Mouse (Mus musculus) brain, embryonic 14.5 days (tissue): ENCODE results near the gene Zdhhc22.

ENCODE experiments used
- CTCF ChIP-seq: fragments of 200-500 bp; IDR thresholded peaks from 2 replicates; pipeline ENCODE4 v1.5.1; 2012; ENCODE audit warnings: inconsistent platforms, mild to moderate bottlenecking, moderate library complexity, borderline replicate concordance; ENCODE audit not compliant: insufficient read depth, insufficient read length; ENCODE audit errors: extremely low read depth
- POLR2A ChIP-seq: fragments of 200-500 bp; IDR thresholded peaks from 2 replicates; pipeline ENCODE4 v1.6.1; 2012; ENCODE audit warnings: mild to moderate bottlenecking, inconsistent platforms, borderline replicate concordance; ENCODE audit not compliant: poor library complexity, insufficient read depth, insufficient read length, severe bottlenecking; ENCODE audit errors: extremely low read depth

DNA sequence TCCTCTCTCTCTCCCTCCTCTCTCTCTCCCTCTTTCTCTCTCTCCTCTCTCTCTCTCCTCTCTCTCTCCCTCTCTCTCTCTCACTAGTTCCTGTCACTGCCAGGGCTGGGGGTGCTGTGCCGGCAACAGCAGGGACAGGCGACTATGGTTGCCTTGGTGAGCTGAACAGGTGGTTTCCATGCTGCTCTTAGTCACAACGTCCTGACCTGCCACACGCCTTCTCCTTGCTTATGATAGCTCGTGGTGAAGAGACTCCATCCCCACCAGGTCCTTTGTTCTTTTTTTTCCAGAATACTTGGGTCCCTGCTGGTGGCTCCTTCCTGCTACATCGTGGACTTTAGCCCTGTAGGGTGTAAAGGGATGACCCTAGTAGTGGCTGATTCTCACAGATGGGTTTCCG lies 12.0 kb upstream of the Zdhhc22 start:
- TF ChIP-seq POLR2A, result no peak
- TF ChIP-seq CTCF, result no peak
